In genomic region chr7:45797661-45798510, GRCm38 (mm10) we compare ENCODE assay signal across 8 mouse cellular contexts. TPM values are rescaled to one million over a fixed set of nuclear protein-coding genes. Genes with fewer than 3 reads are reported as not detected.
DNase-seq lines count a peak whose midpoint lies in the region; ATAC-seq and TF ChIP-seq lines count a peak whose summit lies in the region.

No protein-coding gene starts in this region.

- DNase-seq in heart, adult 8-10 months (ENCODE audit: low spot score) = no peak
- no peak for DNase-seq in G1E (ENCODE audit: low spot score)
- DNase-seq in forebrain, embryonic 14.5 days (ENCODE audit: low spot score) = no peak
- DNase-seq in liver, embryonic 13.5 days = no peak
- no peak for DNase-seq in urinary bladder, postnatal 36 days (ENCODE audit: low spot score in 2 of 2)
- no peak for DNase-seq in ovary, postnatal 36 days (ENCODE audit: low spot score)

- TF ChIP-seq CTCF in G1E (IDR thresholded peaks at IDR 0.05; ENCODE audit: low read depth, low read length) = no peak

- 1% methylated on average over 57 of the region's 60 CpGs for WGBS in heart, embryonic 12.5 days
- 2% methylated on average over 48 of the region's 60 CpGs for WGBS in forebrain, embryonic 14.5 days
- WGBS in liver, embryonic 13.5 days (ENCODE audit: insufficient replicate concordance) = 1% methylated on average over 59 of the region's 60 CpGs

- peak overlapping the region; percentile 84 for H3K4me2 ChIP-seq in heart, embryonic 12.5 days
- peak overlapping the region; percentile 57 for H3K4me2 ChIP-seq in forebrain, embryonic 14.5 days (ENCODE audit: low read length)
- H3K4me2 ChIP-seq in liver, embryonic 13.5 days = peak overlapping the region; percentile 80

- no peaks in the 10 kb centered on the region for H3K36me3 ChIP-seq in heart, embryonic 12.5 days
- no peaks in the 10 kb centered on the region for H3K36me3 ChIP-seq in G1E (replicated peaks)
- peaks cover 81% of the 10 kb centered on the region for H3K36me3 ChIP-seq in forebrain, embryonic 14.5 days (ENCODE audit: control insufficient read depth, insufficient read depth, low read length)
- no peaks in the 10 kb centered on the region for H3K36me3 ChIP-seq in liver, embryonic 13.5 days

- H3K9me3 ChIP-seq in heart, embryonic 12.5 days (replicated peaks) = no peaks in the 10 kb centered on the region
- H3K9me3 ChIP-seq in G1E (replicated peaks) = no peaks in the 10 kb centered on the region
- H3K9me3 ChIP-seq in forebrain, embryonic 14.5 days (replicated peaks; ENCODE audit: control insufficient read depth, low read length) = no peaks in the 10 kb centered on the region
- no peaks in the 10 kb centered on the region for H3K9me3 ChIP-seq in liver, embryonic 13.5 days (replicated peaks)

- H3K4me3 ChIP-seq in heart, embryonic 12.5 days = peak overlapping the region; percentile 53
- peak overlapping the region; percentile 65; the same call in 1 of the 2 replicates for H3K4me3 ChIP-seq in G1E (ENCODE audit: low read depth, low read length)
- H3K4me3 ChIP-seq in forebrain, embryonic 14.5 days (ENCODE audit: low read depth, low read length) = peak overlapping the region; percentile 22
- peak overlapping the region; percentile 57 for H3K4me3 ChIP-seq in liver, embryonic 13.5 days (replicated peaks)

- H3K27ac ChIP-seq in heart, embryonic 12.5 days (ENCODE audit: poor library complexity, severe bottlenecking) = no peak overlapping the region
- H3K27ac ChIP-seq in forebrain, embryonic 14.5 days (ENCODE audit: low read depth, low read length) = no peak overlapping the region
- no peak overlapping the region for H3K27ac ChIP-seq in liver, embryonic 13.5 days

- H3K9ac ChIP-seq in heart, embryonic 12.5 days = peak overlapping the region; percentile 67
- H3K9ac ChIP-seq in forebrain, embryonic 14.5 days (ENCODE audit: low read length) = peak overlapping the region; percentile 58
- H3K9ac ChIP-seq in liver, embryonic 13.5 days = peak overlapping the region; percentile 57

- no peak for ATAC-seq in heart, embryonic 12.5 days (ENCODE audit: insufficient number of reproducible peaks, low FRiP score)
- no peak for ATAC-seq in G1E (ENCODE audit: extremely low read depth, insufficient number of reproducible peaks, low FRiP score, poor library complexity, severe bottlenecking)
- no peak for ATAC-seq in forebrain, embryonic 14.5 days
- ATAC-seq in liver, embryonic 13.5 days (ENCODE audit: low read depth) = no peak
- ATAC-seq in megakaryocyte progenitor cell, adult 5-6 weeks (replicated peaks; ENCODE audit: poor library complexity) = no peak

- peaks cover 80% of the 10 kb centered on the region for H3K27me3 ChIP-seq in heart, embryonic 12.5 days (replicated peaks)
- peaks cover 39% of the 10 kb centered on the region for H3K27me3 ChIP-seq in G1E (ENCODE audit: insufficient read depth, low read length)
- H3K27me3 ChIP-seq in forebrain, embryonic 14.5 days (replicated peaks; ENCODE audit: control insufficient read depth, insufficient read depth, low read length) = 0 out of 2 replicates have a peak, but pooled peaks cover 4% of the 10 kb centered on the region
- peaks cover 75% of the 10 kb centered on the region for H3K27me3 ChIP-seq in liver, embryonic 13.5 days

- peaks cover 26% of the 10 kb centered on the region for H3K4me1 ChIP-seq in heart, embryonic 12.5 days (replicated peaks)
- H3K4me1 ChIP-seq in G1E (ENCODE audit: insufficient read depth, low read depth, low read length) = peaks cover 30% of the 10 kb centered on the region
- peaks cover 9% of the 10 kb centered on the region for H3K4me1 ChIP-seq in forebrain, embryonic 14.5 days (ENCODE audit: control insufficient read depth, insufficient read depth, low read length)
- H3K4me1 ChIP-seq in liver, embryonic 13.5 days (replicated peaks) = peaks cover 51% of the 10 kb centered on the region

RNA-seq across cellular contexts. Expression of gene Sult2b1, which starts 13.4 kb away (rescaled TPM):
- polyA plus RNA-seq in heart, embryonic 12.5 days (2016; fragmentation: Nextera tagmentation; extraction: Ambion mirVana) = 0.23 and 0.40 TPM in 2 replicates
- total RNA-seq in heart, adult 8-10 months (2022) = not detected
- total RNA-seq in G1E (2014; fragmentation: Nextera tagmentation) = not detected in 2 replicates
- total RNA-seq in G1E (2017) = 0.05 and 0.35 TPM in 2 replicates
- not detected in 2 replicates for polyA plus RNA-seq in G1E (2012)
- 4.0 and 5.4 TPM in 2 replicates for polyA plus RNA-seq in forebrain, embryonic 14.5 days (2014; fragmentation: Nextera tagmentation; extraction: Ambion mirVana)
- 0.45 and 0.68 TPM in 2 replicates for polyA plus RNA-seq in liver, embryonic 13.5 days (2015; fragmentation: Nextera tagmentation; extraction: Ambion mirVana)
- total RNA-seq in megakaryocyte progenitor cell, adult 5-6 weeks (2015) = 1.2 and 1.7 TPM in 2 replicates
- 1.9 and 6.4 TPM in 2 replicates for total RNA-seq in megakaryocyte progenitor cell, adult 5-6 weeks (2017)

RNA-seq across cellular contexts. Expression of gene Lmtk3, which starts 14.3 kb away (rescaled TPM):
- 0.53 and 0.86 TPM in 2 replicates for polyA plus RNA-seq in heart, embryonic 12.5 days (2016; fragmentation: Nextera tagmentation; extraction: Ambion mirVana)
- under 1 TPM in 1 of 4 experiments, not detected in 3; 0.22 TPM for total RNA-seq in heart, adult 8-10 months (2022)
- total RNA-seq in G1E (2014; fragmentation: Nextera tagmentation) = 1.1 TPM in 1 of 2 replicates, not detected in the other
- not detected in 2 replicates for total RNA-seq in G1E (2017)
- polyA plus RNA-seq in G1E (2012) = 0.03 TPM in 2 replicates
- 11.8 and 18.4 TPM in 2 replicates for polyA plus RNA-seq in forebrain, embryonic 14.5 days (2014; fragmentation: Nextera tagmentation; extraction: Ambion mirVana)
- polyA plus RNA-seq in liver, embryonic 13.5 days (2015; fragmentation: Nextera tagmentation; extraction: Ambion mirVana) = not detected in 2 replicates
- 0.07 TPM in 2 replicates for total RNA-seq in megakaryocyte progenitor cell, adult 5-6 weeks (2015)
- total RNA-seq in megakaryocyte progenitor cell, adult 5-6 weeks (2017) = not detected in 2 replicates

RNA-seq across cellular contexts. Expression of gene Cyth2, which starts 16.5 kb away (rescaled TPM):
- 108 and 115 TPM in 2 replicates for polyA plus RNA-seq in heart, embryonic 12.5 days (2016; fragmentation: Nextera tagmentation; extraction: Ambion mirVana)
- 10 to 100 TPM; 54.0 to 65.5 (median 62.1) TPM for total RNA-seq in heart, adult 8-10 months (2022)
- 14.5 and 18.5 TPM in 2 replicates for total RNA-seq in G1E (2014; fragmentation: Nextera tagmentation)
- total RNA-seq in G1E (2017) = 40.9 and 47.6 TPM in 2 replicates
- 85.5 and 121 TPM in 2 replicates for polyA plus RNA-seq in G1E (2012)
- 286 TPM in 2 replicates for polyA plus RNA-seq in forebrain, embryonic 14.5 days (2014; fragmentation: Nextera tagmentation; extraction: Ambion mirVana)
- 36.1 and 36.6 TPM in 2 replicates for polyA plus RNA-seq in liver, embryonic 13.5 days (2015; fragmentation: Nextera tagmentation; extraction: Ambion mirVana)
- 17.9 and 26.3 TPM in 2 replicates for total RNA-seq in megakaryocyte progenitor cell, adult 5-6 weeks (2015)
- total RNA-seq in megakaryocyte progenitor cell, adult 5-6 weeks (2017) = 32.4 and 34.5 TPM in 2 replicates

RNA-seq across cellular contexts. Expression of gene Kcnj14, which starts 26.7 kb away (rescaled TPM):
- 0.63 and 0.70 TPM in 2 replicates for polyA plus RNA-seq in heart, embryonic 12.5 days (2016; fragmentation: Nextera tagmentation; extraction: Ambion mirVana)
- total RNA-seq in heart, adult 8-10 months (2022) = 1 to 10 TPM in 3 of 4 experiments, under 1 TPM in 1; 0.87 to 6.1 (median 3.1) TPM
- total RNA-seq in G1E (2014; fragmentation: Nextera tagmentation) (0.30 TPM in 1 of 2 replicates, not detected in the other), G1E (2017) (0.23 and 0.33 TPM in 2 replicates)
- polyA plus RNA-seq in G1E (2012) = 0.39 and 0.57 TPM in 2 replicates
- polyA plus RNA-seq in forebrain, embryonic 14.5 days (2014; fragmentation: Nextera tagmentation; extraction: Ambion mirVana) = 0.41 and 0.78 TPM in 2 replicates
- 0.12 and 0.23 TPM in 2 replicates for polyA plus RNA-seq in liver, embryonic 13.5 days (2015; fragmentation: Nextera tagmentation; extraction: Ambion mirVana)
- total RNA-seq in megakaryocyte progenitor cell, adult 5-6 weeks (2015) = 0.05 TPM in 2 replicates
- not detected in 2 replicates for total RNA-seq in megakaryocyte progenitor cell, adult 5-6 weeks (2017)

RNA-seq across cellular contexts. Expression of gene Grwd1, which starts 32.9 kb away (rescaled TPM):
- 43.9 and 46.6 TPM in 2 replicates for polyA plus RNA-seq in heart, embryonic 12.5 days (2016; fragmentation: Nextera tagmentation; extraction: Ambion mirVana)
- total RNA-seq in heart, adult 8-10 months (2022) = 10 to 100 TPM; 10.2 to 16.0 (median 13.6) TPM
- 10.2 and 16.9 TPM in 2 replicates for total RNA-seq in G1E (2014; fragmentation: Nextera tagmentation)
- 20.6 and 21.9 TPM in 2 replicates for total RNA-seq in G1E (2017)
- polyA plus RNA-seq in G1E (2012) = 62.9 and 72.8 TPM in 2 replicates
- polyA plus RNA-seq in forebrain, embryonic 14.5 days (2014; fragmentation: Nextera tagmentation; extraction: Ambion mirVana) = 45.2 and 46.7 TPM in 2 replicates
- polyA plus RNA-seq in liver, embryonic 13.5 days (2015; fragmentation: Nextera tagmentation; extraction: Ambion mirVana) = 48.4 and 49.2 TPM in 2 replicates
- total RNA-seq in megakaryocyte progenitor cell, adult 5-6 weeks (2015) = 22.6 and 25.1 TPM in 2 replicates
- total RNA-seq in megakaryocyte progenitor cell, adult 5-6 weeks (2017) = 24.2 and 26.9 TPM in 2 replicates
